Mouse (Mus musculus) hindlimb bud, embryonic 11.5 days (tissue): ENCODE measurements at regions not wholly inside any gene's neighbourhood (a gene's known extent, or its start where the extent isn't known, plus 50 kb on each side); places are given as distances from the start of the nearest gene placed in this dataset.

Experiments used
- DNase-seq: peaks from one replicate; pipeline ENCODE4 v3.0.0-alpha.2; 2012; ENCODE audit warnings: low read depth, low spot score; ENCODE audit errors: extremely low spot score

- no peak for DNase-seq
Observed at GRCm38 (mm10) chr6:51150486-51150885, 282.0 kb upstream of the Nfe2l3 start.

- DNase-seq = no peak
Observed at GRCm38 (mm10) chr6:51150916-51151315, 281.6 kb upstream of the Nfe2l3 start.

- DNase-seq = no peak
Observed at GRCm38 (mm10) chr6:51156836-51157370, 275.6 kb upstream of the Nfe2l3 start.

GRCm38 (mm10) chr6:51161149-51161548, 271.3 kb upstream of the Nfe2l3 start:
- no peak for DNase-seq

- DNase-seq = no peak
Observed at GRCm38 (mm10) chr6:51162208-51163082, 270.0 kb upstream of the Nfe2l3 start.

- no peak for DNase-seq
Observed at GRCm38 (mm10) chr6:51163266-51163665, 269.2 kb upstream of the Nfe2l3 start.

GRCm38 (mm10) chr6:51163882-51164281, 268.6 kb upstream of the Nfe2l3 start:
- no peak for DNase-seq

GRCm38 (mm10) chr6:51167028-51167427, 265.4 kb upstream of the Nfe2l3 start:
- DNase-seq = no peak

- no peak for DNase-seq
Observed at GRCm38 (mm10) chr6:51168048-51168447, 264.4 kb upstream of the Nfe2l3 start.

- no peak for DNase-seq
Observed at GRCm38 (mm10) chr6:51168775-51169695, 263.4 kb upstream of the Nfe2l3 start.

- DNase-seq = no peak
Observed at GRCm38 (mm10) chr6:51169971-51170411, 262.5 kb upstream of the Nfe2l3 start.

- DNase-seq = no peak
Observed at GRCm38 (mm10) chr6:51170414-51170813, 262.1 kb upstream of the Nfe2l3 start.

GRCm38 (mm10) chr6:51170871-51171270, 261.6 kb upstream of the Nfe2l3 start:
- peak; percentile 99 for DNase-seq

- DNase-seq = no peak
Observed at GRCm38 (mm10) chr6:51171761-51172160, 260.7 kb upstream of the Nfe2l3 start.

- DNase-seq = no peak
Observed at GRCm38 (mm10) chr6:51172331-51172791, 260.1 kb upstream of the Nfe2l3 start.

GRCm38 (mm10) chr6:51172856-51173619, 259.4 kb upstream of the Nfe2l3 start:
- DNase-seq = peak; percentile 97

- no peak for DNase-seq
Observed at GRCm38 (mm10) chr6:51173620-51174442, 258.6 kb upstream of the Nfe2l3 start.

GRCm38 (mm10) chr6:51174443-51175021, 257.9 kb upstream of the Nfe2l3 start:
- no peak for DNase-seq
